Mouse (Mus musculus): ENCODE data around the gene Apba3. TPM values are rescaled to one million over a fixed set of nuclear protein-coding genes. Genes with fewer than 3 reads are reported as not detected.
A peak's percentile ranks its signal among the peaks of the same experiment; 100 is the strongest.

The Apba3 gene
- total RNA-seq, 2 experiments from 2014 or later = 35.8 to 38.6 TPM

DNA sequence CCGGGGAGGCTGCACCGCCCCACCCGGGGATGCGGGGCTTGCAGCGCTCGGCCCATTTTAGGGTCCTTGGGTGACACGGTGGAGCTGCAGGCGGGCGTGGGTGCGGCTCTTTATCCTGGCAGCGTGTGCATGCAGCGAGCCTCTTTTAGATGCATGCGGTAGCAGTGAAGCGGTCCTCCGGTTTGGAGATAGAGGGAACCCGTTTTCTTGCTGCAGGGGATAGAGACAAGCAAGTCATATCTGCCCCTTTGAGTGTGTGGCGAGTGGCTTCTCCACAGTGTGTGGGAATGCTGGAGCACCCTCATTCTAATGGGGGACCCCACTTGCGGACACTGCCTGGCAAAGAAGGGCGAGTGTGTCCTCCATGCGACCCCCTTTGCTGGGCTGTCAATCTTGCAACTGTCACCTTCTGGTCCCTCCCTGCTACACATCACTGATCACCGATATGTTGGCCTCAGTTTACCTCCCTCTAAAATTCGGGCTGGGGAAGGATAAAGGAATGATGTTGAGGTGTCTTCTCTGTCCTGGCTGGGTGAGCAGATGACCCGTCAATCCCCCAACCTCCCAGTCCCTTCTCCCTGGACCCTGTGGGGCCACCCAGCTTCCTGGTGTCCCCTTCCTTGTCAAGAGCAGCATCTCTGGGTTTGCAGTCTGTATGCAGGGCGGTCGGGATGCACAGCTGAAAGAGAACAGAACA, 26.7 kb downstream of the Apba3 start:
- TF ChIP-seq CTCF (IDR thresholded peaks at IDR 0.05) = no peak
- peak overlapping the region; percentile 96 for H3K4me3 ChIP-seq
- no peak for DNase-seq (ENCODE audit: extremely low spot score in 1 of 2, low spot score in 2 of 2)
- peak overlapping the region; percentile 98 for H3K27ac ChIP-seq
- intact Hi-C loops (cut with DNase I) = no loop called here

- peak overlapping the region; percentile 96 for H3K4me3 ChIP-seq
- H3K27ac ChIP-seq = peak overlapping the region; percentile 98
- intact Hi-C loops (cut with DNase I) = no loop called here
- TF ChIP-seq CTCF (IDR thresholded peaks at IDR 0.05) = no peak
- DNase-seq (ENCODE audit: extremely low spot score in 1 of 2, low spot score in 2 of 2) = no peak
Measured at GRCm38 (mm10) chr10:81294442-81294841, 27.7 kb downstream of the Apba3 start.

DNA sequence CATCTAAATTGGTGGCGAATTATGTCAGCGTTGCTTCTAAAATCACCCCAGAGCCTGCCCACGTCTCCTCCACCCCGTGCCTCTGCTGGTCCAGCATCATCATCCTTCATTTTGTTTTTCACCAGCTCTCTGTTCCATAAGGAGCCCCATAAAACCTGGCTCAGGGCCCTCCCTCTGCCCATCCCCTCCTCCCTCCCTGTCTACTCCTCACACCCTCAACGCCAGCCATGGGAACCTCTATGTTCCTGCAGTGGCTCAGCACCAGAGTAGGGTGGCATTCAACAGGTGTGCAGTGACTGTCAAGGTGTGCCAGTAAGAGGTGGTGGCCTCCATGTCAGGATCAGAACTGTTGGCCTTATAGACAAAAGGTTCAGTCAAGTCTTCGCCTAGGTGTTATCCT, 28.4 kb downstream of the Apba3 start:
- Histone ChIP-seq H3K4me3 (peak overlapping the region; percentile 96), H3K27ac (peak overlapping the region; percentile 98)
- intact Hi-C loops (cut with DNase I) = no loop called here
- DNase-seq (ENCODE audit: extremely low spot score in 1 of 2, low spot score in 2 of 2) = peak in 1 of 2 experiments; percentile 56
- TF ChIP-seq CTCF (IDR thresholded peaks at IDR 0.05) = no peak

GRCm38 (mm10) chr10:81297246-81297645, 30.5 kb downstream of the Apba3 start:
- H3K27ac ChIP-seq = peak overlapping the region; percentile 98
- intact Hi-C loops (cut with DNase I) = no loop called here
- no peak overlapping the region for H3K4me3 ChIP-seq
- DNase-seq (ENCODE audit: extremely low spot score in 1 of 2, low spot score in 2 of 2) = no peak
- TF ChIP-seq CTCF (IDR thresholded peaks at IDR 0.05) = no peak

DNA sequence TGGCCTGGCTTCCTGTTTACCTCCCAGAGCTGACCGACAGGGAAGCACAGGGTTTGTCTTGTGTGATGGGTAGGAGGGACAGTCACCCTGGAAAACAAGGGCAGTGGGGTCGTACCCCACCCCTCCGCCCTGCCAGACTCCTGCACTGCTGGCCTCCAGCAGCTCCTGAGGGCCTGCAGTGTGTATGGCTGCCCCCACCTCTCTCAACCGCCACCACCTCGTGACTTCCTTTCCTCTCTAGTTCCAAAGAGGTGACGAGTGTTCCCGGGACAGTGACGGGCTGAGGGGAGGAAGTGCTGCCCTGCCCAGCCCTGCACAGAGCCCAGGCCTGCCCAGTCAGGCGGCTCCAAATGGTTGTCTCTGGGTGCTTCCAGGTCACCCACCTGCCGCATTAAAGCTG, 31.1 kb downstream of the Apba3 start:
- intact Hi-C loops (cut with DNase I) = no loop called here

DNA sequence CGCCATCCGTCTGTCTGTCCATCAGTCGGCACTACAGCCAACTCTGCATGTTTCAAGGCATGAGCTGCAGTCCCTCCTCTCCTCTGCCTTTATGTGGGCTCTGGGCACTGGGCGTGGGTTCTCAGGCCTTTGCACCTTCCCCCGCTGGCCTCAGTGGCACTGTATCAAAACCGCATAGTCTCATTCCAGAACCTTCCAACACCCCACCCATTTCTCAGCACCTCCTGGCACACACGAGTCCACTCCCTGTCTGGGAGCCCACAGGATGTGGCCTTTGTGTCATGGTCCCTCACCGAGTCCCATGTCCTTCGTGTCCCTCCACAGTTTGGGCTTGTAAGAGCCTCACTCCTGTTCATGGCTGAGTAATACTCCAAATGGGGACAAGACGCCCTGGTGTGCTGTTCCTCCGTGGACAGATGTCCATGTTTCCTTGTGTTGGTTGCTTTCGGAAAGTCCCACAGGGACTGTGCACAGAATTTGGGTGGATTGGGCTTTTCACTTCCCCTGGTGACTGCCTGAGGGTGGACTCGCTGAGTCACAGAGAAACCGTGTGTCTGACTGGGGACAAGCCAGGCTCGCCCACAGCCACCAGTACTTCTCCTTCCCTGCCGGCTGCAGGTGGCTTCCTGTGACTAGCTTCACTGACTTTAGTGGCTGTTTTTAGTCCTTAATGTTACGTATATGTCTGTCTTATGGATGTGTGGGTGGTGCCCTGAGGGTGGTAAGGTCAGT, 31.8 kb downstream of the Apba3 start:
- H3K27ac ChIP-seq = peak overlapping the region; percentile 98
- H3K4me3 ChIP-seq = no peak overlapping the region
- intact Hi-C loops (cut with DNase I) = no loop called here

More for the DNA sequence above, 31.1 kb downstream of the Apba3 start:
- Histone ChIP-seq H3K4me3 (no peak overlapping the region), H3K27ac (peak overlapping the region; percentile 98)
- TF ChIP-seq CTCF (IDR thresholded peaks at IDR 0.05) = no peak
- DNase-seq (ENCODE audit: extremely low spot score in 1 of 2, low spot score in 2 of 2) = no peak

GRCm38 (mm10) chr10:81299585-81300351, 33.0 kb downstream of the Apba3 start:
- Histone ChIP-seq H3K27ac (peak overlapping the region; percentile 98), H3K4me3 (no peak overlapping the region)
- intact Hi-C loops (cut with DNase I) = no loop called here
- no peak for DNase-seq (ENCODE audit: extremely low spot score in 1 of 2, low spot score in 2 of 2)
- TF ChIP-seq CTCF (IDR thresholded peaks at IDR 0.05) = no peak

More for the DNA sequence above, 31.8 kb downstream of the Apba3 start:
- peak; percentile 24 for TF ChIP-seq CTCF (IDR thresholded peaks at IDR 0.05)
- peak; percentile 55 to 78 for DNase-seq (ENCODE audit: extremely low spot score in 1 of 2, low spot score in 2 of 2)

DNA sequence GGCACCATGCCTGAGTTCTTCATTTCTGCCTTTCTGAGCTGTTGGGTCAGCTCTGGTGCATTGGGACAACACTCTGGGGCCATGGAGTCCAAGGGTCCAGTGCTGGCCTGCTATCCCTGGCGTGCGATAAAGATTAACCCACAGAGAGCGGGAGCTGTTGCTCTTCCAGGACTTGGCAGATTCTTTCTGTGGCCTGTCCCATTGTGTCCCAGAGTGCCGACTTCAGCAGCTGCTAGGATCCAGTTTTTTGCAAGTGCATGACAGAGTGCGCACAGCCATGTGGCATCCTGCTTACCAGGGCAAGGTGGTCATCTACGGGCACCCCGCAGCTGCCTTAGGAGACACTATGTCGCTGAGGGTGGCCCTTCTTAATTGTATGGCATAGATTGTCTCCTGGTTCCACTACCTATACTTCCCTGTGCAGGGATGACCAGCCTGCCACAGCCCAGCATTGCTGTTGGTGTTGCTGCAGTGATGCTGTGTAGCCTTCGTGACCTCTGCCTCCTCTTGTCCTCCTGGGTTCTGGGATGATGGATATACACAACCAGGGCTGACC, 33.7 kb downstream of the Apba3 start:
- Histone ChIP-seq H3K27ac (peak overlapping the region; percentile 98), H3K4me3 (no peak overlapping the region)
- intact Hi-C loops (cut with DNase I) = no loop called here
- TF ChIP-seq CTCF (IDR thresholded peaks at IDR 0.05) = no peak
- DNase-seq (ENCODE audit: extremely low spot score in 1 of 2, low spot score in 2 of 2) = no peak

DNA sequence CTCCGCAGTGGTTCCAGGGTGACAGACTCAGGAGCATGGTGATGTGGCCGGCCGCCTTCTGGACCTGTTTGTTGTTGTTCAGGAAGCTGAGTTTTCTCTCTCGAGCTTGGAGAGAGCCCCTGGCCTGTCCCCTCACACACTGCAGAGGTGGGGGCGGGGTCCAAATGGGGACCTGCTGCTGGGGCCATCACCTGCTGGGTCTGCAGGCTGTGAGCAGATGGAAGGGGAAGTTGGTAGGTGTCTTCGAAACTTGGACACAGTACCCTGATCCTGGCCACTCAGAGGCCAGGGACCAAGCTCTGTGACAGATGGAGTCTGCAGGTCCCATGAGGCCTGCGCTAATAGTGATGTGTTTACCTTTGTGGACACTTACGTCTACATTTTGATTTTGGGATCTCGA, 34.6 kb downstream of the Apba3 start:
- TF ChIP-seq CTCF (IDR thresholded peaks at IDR 0.05) = no peak
- no peak for DNase-seq (ENCODE audit: extremely low spot score in 1 of 2, low spot score in 2 of 2)
- no peak overlapping the region for H3K4me3 ChIP-seq
- intact Hi-C loops (cut with DNase I) = no loop called here
- H3K27ac ChIP-seq = peak overlapping the region; percentile 94; the same call in 1 of the 2 replicates

DNA sequence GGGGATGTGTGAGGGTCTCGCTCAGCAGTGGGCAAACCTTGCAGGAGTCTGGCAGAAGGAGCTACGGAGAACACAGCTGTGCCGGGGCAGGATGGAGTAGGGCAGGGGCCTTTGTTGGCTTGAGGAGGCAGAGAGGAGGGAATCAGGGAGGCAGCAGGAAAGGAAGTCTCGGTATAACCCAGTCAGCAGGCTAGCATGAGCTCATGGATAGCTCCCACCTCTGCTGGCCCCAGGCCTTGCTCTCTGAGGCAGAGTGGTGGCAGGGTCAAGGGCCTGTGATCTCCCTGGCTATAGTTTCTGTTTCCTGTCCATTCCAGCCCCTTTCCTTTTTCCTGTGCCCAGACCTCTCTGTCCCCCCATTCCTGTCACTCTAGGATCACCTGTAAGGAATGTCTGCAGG, 35.5 kb downstream of the Apba3 start:
- intact Hi-C loops (cut with DNase I) = no loop called here
- Histone ChIP-seq H3K27ac (peak overlapping the region; percentile 94), H3K4me3 (peak overlapping the region; percentile 41)
- no peak for TF ChIP-seq CTCF (IDR thresholded peaks at IDR 0.05)
- DNase-seq (ENCODE audit: extremely low spot score in 1 of 2, low spot score in 2 of 2) = no peak

DNA sequence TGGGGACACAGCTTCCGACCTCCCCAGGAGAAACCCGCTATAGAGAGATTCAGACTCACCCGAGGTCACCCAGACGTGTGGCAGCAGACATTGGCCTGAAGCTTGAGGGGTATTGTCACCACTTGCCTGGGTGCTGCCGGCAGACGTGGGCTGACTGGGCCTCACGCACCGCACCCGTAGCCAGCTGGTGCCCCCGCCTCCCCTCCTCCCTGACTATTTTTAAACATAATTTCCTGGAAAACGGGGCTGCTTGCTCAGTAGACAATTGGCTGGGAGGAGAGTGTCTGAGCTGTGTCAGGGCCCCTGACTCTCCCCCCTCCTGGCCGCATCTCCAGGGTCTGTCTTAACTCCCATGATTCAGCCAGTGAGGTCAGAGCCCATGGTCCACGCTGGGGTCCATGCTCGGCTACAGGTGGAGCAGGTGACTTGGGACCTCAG, 36.0 kb downstream of the Apba3 start:
- peak; percentile 72 to 76 for DNase-seq (ENCODE audit: extremely low spot score in 1 of 2, low spot score in 2 of 2)
- TF ChIP-seq CTCF (IDR thresholded peaks at IDR 0.05) = no peak
- Histone ChIP-seq H3K4me3 (peak overlapping the region; percentile 41), H3K27ac (peak overlapping the region; percentile 94)
- intact Hi-C loops (cut with DNase I) = no loop called here
